Mouse (Mus musculus) gastrocnemius, postnatal 14 days (tissue): ENCODE data around the gene Map10. TPM values are rescaled to one million over a fixed set of nuclear protein-coding genes. Genes with fewer than 3 reads are reported as not detected.
A peak's percentile ranks its signal among the peaks of the same experiment; 100 is the strongest.

Experiments
- DNase-seq: peaks from one replicate; pipeline ENCODE4 v3.0.0; 2021; ENCODE audit warnings: mixed read lengths
- intact Hi-C: fragments of 180-260 bp; cut with DNase I; formaldehyde crosslinking; loops from one replicate; pipeline ENCODE4 v1.15.1; 2025; ENCODE audit warnings: low total_unique reads
- total RNA-seq, 2 experiments: library from RNA; stranded (reverse); gene quantifications; 2 replicates each; pipeline ENCODE4 v1.2.3; 2021

Map10 gene
- total RNA-seq, 2 experiments from 2014 or later: 3.1 TPM

- intact Hi-C loops: no loop called here
Observed at GRCm38 (mm10) chr8:125667248-125667647, 2.4 kb upstream of the Map10 start.

GRCm38 (mm10) chr8:125669159-125669699 lies 389 bp upstream of the Map10 start:
- no peak for DNase-seq
- intact Hi-C loops: no loop called here

More at GRCm38 (mm10) chr8:125667248-125667647, 2.4 kb upstream of the Map10 start:
- DNase-seq: no peak

GRCm38 (mm10) chr8:125670420-125670819 lies 802 bp downstream of the Map10 start:
- DNase-seq: no peak
- intact Hi-C loops: no loop called here

- intact Hi-C loops: no loop called here
- DNase-seq: no peak
Observed at GRCm38 (mm10) chr8:125670906-125671305, 1.3 kb downstream of the Map10 start.

GRCm38 (mm10) chr8:125671371-125671770 lies 1.8 kb downstream of the Map10 start:
- intact Hi-C loops: no loop called here
- no peak for DNase-seq

GRCm38 (mm10) chr8:125675796-125676195 lies 6.2 kb downstream of the Map10 start:
- DNase-seq: no peak
- intact Hi-C loops: no loop called here

- no peak for DNase-seq
- intact Hi-C loops: no loop called here
Observed at GRCm38 (mm10) chr8:125677484-125677883, 7.9 kb downstream of the Map10 start.

GRCm38 (mm10) chr8:125678854-125679648 lies 9.4 kb downstream of the Map10 start:
- DNase-seq: no peak
- intact Hi-C loops: no loop called here

- no peak for DNase-seq
- intact Hi-C loops: no loop called here
Observed at GRCm38 (mm10) chr8:125680851-125681408, 11.3 kb downstream of the Map10 start.

- intact Hi-C loops: no loop called here
- DNase-seq: peak; percentile 30
Observed at GRCm38 (mm10) chr8:125685216-125685760, 15.7 kb downstream of the Map10 start.

- intact Hi-C loops: no loop called here
- no peak for DNase-seq
Observed at GRCm38 (mm10) chr8:125686221-125686865, 16.7 kb downstream of the Map10 start.

GRCm38 (mm10) chr8:125690166-125690915 lies 20.7 kb downstream of the Map10 start:
- intact Hi-C loops: no loop called here

GRCm38 (mm10) chr8:125690961-125691360 lies 21.3 kb downstream of the Map10 start:
- intact Hi-C loops: no loop called here
- peak; percentile 21 for DNase-seq

More at GRCm38 (mm10) chr8:125690166-125690915, 20.7 kb downstream of the Map10 start:
- DNase-seq: no peak

GRCm38 (mm10) chr8:125692447-125692846 lies 22.8 kb downstream of the Map10 start:
- DNase-seq: no peak
- intact Hi-C loops: no loop called here

GRCm38 (mm10) chr8:125693197-125693596 lies 23.6 kb downstream of the Map10 start:
- intact Hi-C loops: no loop called here
- no peak for DNase-seq

- intact Hi-C loops: no loop called here
- no peak for DNase-seq
Observed at GRCm38 (mm10) chr8:125695951-125696350, 26.3 kb downstream of the Map10 start.

GRCm38 (mm10) chr8:125699391-125700025 lies 29.9 kb downstream of the Map10 start:
- no peak for DNase-seq

GRCm38 (mm10) chr8:125700407-125700806 lies 30.8 kb downstream of the Map10 start:
- DNase-seq: no peak
- intact Hi-C loops: no loop called here

More at GRCm38 (mm10) chr8:125699391-125700025, 29.9 kb downstream of the Map10 start:
- intact Hi-C loops: no loop called here
